Mouse (Mus musculus) liver, embryonic 12.5 days (tissue): ENCODE data around the gene Vmn2r38. TPM values are rescaled to one million over a fixed set of nuclear protein-coding genes. Genes with fewer than 3 reads are reported as not detected.
"Not testable (repeated sequence)": the region's sequence is repeated elsewhere in the genome, so short reads cannot be mapped to it uniquely, and the experiment has no call there.

Source experiments
- ATAC-seq: fragments of 200-750 bp; cut with Nextera tagmentation; 2 replicates; pipeline ENCODE4 v1.8.0; 2017; ENCODE audit warnings: moderate number of reproducible peaks, mild to moderate bottlenecking, moderate library complexity
- H3K27ac ChIP-seq: fragments of 300-500 bp; sonication (generic); 2 replicates; pipeline ENCODE4 v1.5.1; 2016; ENCODE audit warnings: mild to moderate bottlenecking
- H3K27me3 ChIP-seq: fragments of 300-500 bp; sonication (generic); replicated peaks from 2 replicates; pipeline ENCODE4 v1.6.1; 2016; ENCODE audit warnings: mild to moderate bottlenecking, moderate library complexity
- H3K36me3 ChIP-seq: fragments of 300-500 bp; sonication (generic); 2 replicates; pipeline ENCODE4 v1.6.1; 2016; ENCODE audit warnings: mild to moderate bottlenecking, moderate library complexity
- H3K4me1 ChIP-seq: fragments of 300-500 bp; sonication (generic); 2 replicates; pipeline ENCODE4 v1.6.1; 2016
- H3K4me2 ChIP-seq: fragments of 300-500 bp; sonication (generic); 2 replicates; pipeline ENCODE4 v1.6.1; 2016; ENCODE audit warnings: mild to moderate bottlenecking, moderate library complexity
- H3K4me3 ChIP-seq: fragments of 300-500 bp; sonication (generic); 2 replicates; pipeline ENCODE4 v1.5.1; 2016; ENCODE audit warnings: mild to moderate bottlenecking, moderate library complexity
- H3K9ac ChIP-seq: fragments of 300-500 bp; sonication (generic); 2 replicates; pipeline ENCODE4 v1.6.1; 2016; ENCODE audit warnings: mild to moderate bottlenecking, moderate library complexity
- H3K9me3 ChIP-seq: fragments of 300-500 bp; sonication (generic); replicated peaks from 2 replicates; pipeline ENCODE4 v1.6.1; 2016; ENCODE audit warnings: mild to moderate bottlenecking, moderate library complexity
- WGBS: fragments of 180-500 bp; shearing (Covaris S2); methylation state at CpG from one replicate; pipeline ENCODE4 v1.1.7; 2016; ENCODE audit not compliant: insufficient replicate concordance; 5-methylcytosine and 5-hydroxymethylcytosine counted together
- polyA plus RNA-seq: library from polyadenylated mRNA; unstranded; fragments of >200 nt; fragmentation: Nextera tagmentation; extraction: Ambion mirVana; gene quantifications from 2 replicates; pipeline ENCODE4 v1.2.1, GENCODE M21; 2016

Vmn2r38 gene
- not detected in 2 replicates for polyA plus RNA-seq

DNA sequence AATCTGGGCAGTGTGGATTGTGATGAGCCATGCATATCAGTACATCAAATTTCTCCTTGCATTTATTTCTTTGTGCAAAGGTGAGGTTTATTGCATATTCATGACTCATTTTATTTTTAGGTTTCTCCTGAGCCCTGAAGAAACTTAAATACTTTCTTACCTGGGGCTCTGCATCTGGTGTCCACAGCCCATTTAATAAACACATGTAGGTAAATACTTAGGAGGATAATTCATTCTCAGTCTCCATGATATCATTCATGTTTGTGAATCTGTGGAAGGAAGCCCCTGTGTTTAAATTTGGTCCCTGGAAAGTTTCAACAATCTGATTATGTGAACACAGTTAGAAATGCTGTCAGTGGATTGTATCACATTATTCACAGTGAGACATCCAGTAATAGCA is at the start of gene Vmn2r38:
Gene Vmn2r38, minus strand, starts transcription at position 101 of the 400 bp plus-strand sequence.
- H3K36me3 ChIP-seq, H3K9me3 ChIP-seq, H3K4me1 ChIP-seq, H3K27ac ChIP-seq, H3K4me2 ChIP-seq, H3K4me3 ChIP-seq, H3K27me3 ChIP-seq, ATAC-seq, H3K9ac ChIP-seq: not testable (repeated sequence)

DNA sequence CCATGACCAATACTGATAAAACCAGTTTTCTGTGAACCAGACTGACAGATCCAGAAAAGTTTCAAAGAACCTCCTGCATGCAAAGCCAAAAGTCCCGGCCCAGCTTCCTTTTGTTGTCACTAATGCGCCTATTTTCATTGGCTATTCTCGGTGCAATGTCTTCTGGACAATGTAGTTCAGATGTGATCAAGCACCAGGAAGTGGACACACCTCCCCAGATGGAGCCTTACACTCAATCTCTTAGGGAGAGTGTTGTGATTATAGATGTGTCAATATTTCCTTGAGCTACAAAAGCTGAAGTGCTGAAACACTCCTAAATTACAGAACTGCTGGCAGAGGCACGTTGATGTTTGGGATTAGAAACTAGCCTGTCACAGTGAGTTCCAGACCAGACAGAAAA is 32.3 kb downstream of the Vmn2r38 start:
- not testable (repeated sequence) for H3K4me3 ChIP-seq, H3K4me2 ChIP-seq, H3K27ac ChIP-seq, H3K36me3 ChIP-seq, H3K27me3 ChIP-seq, H3K9ac ChIP-seq, H3K9me3 ChIP-seq, H3K4me1 ChIP-seq, ATAC-seq
- 62% methylated on average over 4 of the region's 4 CpGs for WGBS

DNA sequence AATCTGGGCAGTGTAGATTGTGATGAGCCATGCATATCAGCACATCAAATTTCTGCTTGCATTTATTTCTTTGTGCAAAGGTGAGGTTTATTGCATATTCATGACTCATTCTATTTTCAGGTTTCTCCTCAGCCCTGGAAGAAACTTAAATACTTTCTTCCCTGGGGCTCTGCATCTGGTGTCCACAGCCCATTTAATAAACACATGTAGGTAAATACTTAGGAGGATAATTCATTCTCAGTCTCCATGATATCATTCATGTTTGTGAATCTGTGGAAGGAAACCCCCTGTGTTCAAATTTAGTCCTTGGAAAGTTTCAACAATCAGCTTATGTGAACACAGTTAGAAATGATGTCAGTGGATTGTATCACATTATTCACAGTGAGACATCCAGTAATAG is 67.0 kb downstream of the Vmn2r38 start, which contains the start of gene Vmn2r39:
Gene Vmn2r39, minus strand, starts transcription at position 101 of the 400 bp plus-strand sequence.
- not testable (repeated sequence) for ATAC-seq, H3K9ac ChIP-seq, H3K4me2 ChIP-seq, H3K4me3 ChIP-seq, H3K27me3 ChIP-seq, H3K4me1 ChIP-seq, H3K9me3 ChIP-seq, H3K36me3 ChIP-seq, H3K27ac ChIP-seq

Other genes starting within 250 kb of the Vmn2r38 start
- not detected in 2 replicates for gene Vmn2r40, start 166.4 kb downstream of the Vmn2r38 start, polyA plus RNA-seq
- gene Vmn2r39, start 67.1 kb downstream of the Vmn2r38 start, polyA plus RNA-seq, result not detected in 2 replicates
- gene Vmn2r37, start 125.8 kb upstream of the Vmn2r38 start, polyA plus RNA-seq, result not detected in 2 replicates